Comparison of ENCODE assay signal across 8 mouse cellular contexts in genomic region chr10:30810967-30811293, GRCm38 (mm10). TPM values are rescaled to one million over a fixed set of nuclear protein-coding genes. Genes with fewer than 3 reads are reported as not detected.
A peak's percentile ranks its signal among the peaks of the same experiment; 100 is the strongest.
DNase-seq lines count a peak whose midpoint lies in the region; ATAC-seq and TF ChIP-seq lines count a peak whose summit lies in the region.

No protein-coding gene starts in this region.

- DNase-seq in 3134 (ENCODE audit: extremely low read depth, insufficient read length, low spot score) = peak; percentile 89
- peak; percentile 59 for DNase-seq in adrenal gland, postnatal 25 days
- DNase-seq in heart, adult 18-20 months = peak; percentile 84 to 94
- peak; percentile 95 for DNase-seq in kidney, adult 2 months
- peak; percentile 64 to 74 for DNase-seq in spleen, postnatal 10 days (ENCODE audit: low spot score in 2 of 2)

- H3K36me3 ChIP-seq in embryonic facial prominence, embryonic 12.5 days = no peaks in the 10 kb centered on the region
- no peaks in the 10 kb centered on the region for H3K36me3 ChIP-seq in kidney, adult 2 months (ENCODE audit: control insufficient read depth, insufficient read depth, low read length)
- no peaks in the 10 kb centered on the region for H3K36me3 ChIP-seq in limb, embryonic 13.5 days
- H3K36me3 ChIP-seq in midbrain, embryonic 16.5 days (ENCODE audit: control insufficient read depth, insufficient read depth, low read length) = no peaks in the 10 kb centered on the region

- TF ChIP-seq POLR2A in kidney, adult 2 months (IDR thresholded peaks at IDR 0.05; ENCODE audit: low read depth, low read length) = no peak

- peak; percentile 89 for ATAC-seq in embryonic facial prominence, embryonic 12.5 days (ENCODE audit: insufficient number of reproducible peaks, insufficient read depth, low FRiP score, low TSS enrichment)
- peak; percentile 95 for ATAC-seq in limb, embryonic 13.5 days (ENCODE audit: low FRiP score, low read depth)
- ATAC-seq in midbrain, embryonic 16.5 days = peak; percentile 98

- no peaks in the 10 kb centered on the region for H3K27me3 ChIP-seq in embryonic facial prominence, embryonic 12.5 days
- H3K27me3 ChIP-seq in kidney, adult 2 months (replicated peaks; ENCODE audit: control insufficient read depth, insufficient read depth, low read length) = no peaks in the 10 kb centered on the region
- H3K27me3 ChIP-seq in limb, embryonic 13.5 days = no peaks in the 10 kb centered on the region
- H3K27me3 ChIP-seq in midbrain, embryonic 16.5 days (ENCODE audit: control insufficient read depth, insufficient read depth, low read depth, low read length) = no peaks in the 10 kb centered on the region

- peak; percentile 59 for TF ChIP-seq CTCF in kidney, adult 2 months (conservative IDR thresholded peaks at IDR 0.05; ENCODE audit: insufficient read depth, insufficient read length, low read depth, low read length)

- no peak overlapping the region for H3K9ac ChIP-seq in embryonic facial prominence, embryonic 12.5 days
- H3K9ac ChIP-seq in limb, embryonic 13.5 days = no peak overlapping the region
- H3K9ac ChIP-seq in midbrain, embryonic 16.5 days (ENCODE audit: low read depth, low read length) = peak overlapping the region; percentile 66

- WGBS in embryonic facial prominence, embryonic 12.5 days = 9% methylated on average over 11 of the region's 11 CpGs
- 3% methylated on average over 11 of the region's 11 CpGs for WGBS in kidney, adult 2 months
- 7% methylated on average over 11 of the region's 11 CpGs for WGBS in limb, embryonic 13.5 days
- 3% methylated on average over 11 of the region's 11 CpGs for WGBS in midbrain, embryonic 16.5 days

- H3K4me1 ChIP-seq in embryonic facial prominence, embryonic 12.5 days = no peaks in the 10 kb centered on the region
- H3K4me1 ChIP-seq in kidney, adult 2 months (ENCODE audit: control insufficient read depth, insufficient read depth, low read length) = peaks cover 3% of the 10 kb centered on the region; the same call in 1 of the 2 replicates
- no peaks in the 10 kb centered on the region for H3K4me1 ChIP-seq in limb, embryonic 13.5 days
- H3K4me1 ChIP-seq in midbrain, embryonic 16.5 days (ENCODE audit: control insufficient read depth, insufficient read depth, low read length) = no peaks in the 10 kb centered on the region

- no peaks in the 10 kb centered on the region for H3K9me3 ChIP-seq in embryonic facial prominence, embryonic 12.5 days
- no peaks in the 10 kb centered on the region for H3K9me3 ChIP-seq in limb, embryonic 13.5 days
- H3K9me3 ChIP-seq in midbrain, embryonic 16.5 days (replicated peaks; ENCODE audit: control insufficient read depth, low read length, poor library complexity, severe bottlenecking) = no peaks in the 10 kb centered on the region

- peak overlapping the region; percentile 39 for H3K4me2 ChIP-seq in embryonic facial prominence, embryonic 12.5 days (replicated peaks)
- peak overlapping the region; percentile 54 for H3K4me2 ChIP-seq in limb, embryonic 13.5 days (replicated peaks)
- H3K4me2 ChIP-seq in midbrain, embryonic 16.5 days (ENCODE audit: low read length) = peak overlapping the region; percentile 51

- no peak overlapping the region for H3K27ac ChIP-seq in embryonic facial prominence, embryonic 12.5 days
- H3K27ac ChIP-seq in kidney, adult 2 months (ENCODE audit: insufficient read depth, low read depth, low read length) = no peak overlapping the region
- no peak overlapping the region for H3K27ac ChIP-seq in limb, embryonic 13.5 days
- H3K27ac ChIP-seq in midbrain, embryonic 16.5 days (ENCODE audit: low read length) = peak overlapping the region; percentile 60; the same call in 1 of the 2 replicates

- H3K4me3 ChIP-seq in embryonic facial prominence, embryonic 12.5 days = peak overlapping the region; percentile 39
- peak overlapping the region; percentile 88 for H3K4me3 ChIP-seq in kidney, adult 2 months (ENCODE audit: insufficient read depth, low read depth, low read length)
- peak overlapping the region; percentile 40 for H3K4me3 ChIP-seq in limb, embryonic 13.5 days
- peak overlapping the region; percentile 50 for H3K4me3 ChIP-seq in midbrain, embryonic 16.5 days (ENCODE audit: low read depth, low read length)

RNA-seq across cellular contexts. Expression of gene Ncoa7, which starts 7.8 kb away (rescaled TPM):
- total RNA-seq in adrenal gland, postnatal 25 days (2021) = 32.9 and 42.0 TPM in 2 replicates
- polyA plus RNA-seq in embryonic facial prominence, embryonic 12.5 days (2016; fragmentation: Nextera tagmentation; extraction: Ambion mirVana) = 12.0 and 14.6 TPM in 2 replicates
- 1 to 10 TPM; 4.0 to 4.6 TPM for total RNA-seq in heart, adult 18-20 months (2021)
- 14.4 and 18.6 TPM in 2 replicates for polyA plus RNA-seq in kidney, adult 2 months (2012; rRNA removed)
- 8.3 and 10.3 TPM in 2 replicates for polyA plus RNA-seq in limb, embryonic 13.5 days (2015; fragmentation: Nextera tagmentation; extraction: Ambion mirVana)
- polyA plus RNA-seq in midbrain, embryonic 16.5 days (2015; fragmentation: Nextera tagmentation; extraction: Ambion mirVana) = 24.6 and 25.4 TPM in 2 replicates

RNA-seq across cellular contexts. Expression of gene Hey2, which starts 31.7 kb away (rescaled TPM):
- total RNA-seq in adrenal gland, postnatal 25 days (2021) = 1.1 and 1.5 TPM in 2 replicates
- 17.6 and 19.2 TPM in 2 replicates for polyA plus RNA-seq in embryonic facial prominence, embryonic 12.5 days (2016; fragmentation: Nextera tagmentation; extraction: Ambion mirVana)
- 1 to 10 TPM; 4.3 to 4.4 TPM for total RNA-seq in heart, adult 18-20 months (2021)
- 2.9 and 3.6 TPM in 2 replicates for polyA plus RNA-seq in kidney, adult 2 months (2012; rRNA removed)
- polyA plus RNA-seq in limb, embryonic 13.5 days (2015; fragmentation: Nextera tagmentation; extraction: Ambion mirVana) = 2.6 and 3.3 TPM in 2 replicates
- polyA plus RNA-seq in midbrain, embryonic 16.5 days (2015; fragmentation: Nextera tagmentation; extraction: Ambion mirVana) = 3.4 and 4.0 TPM in 2 replicates
